Mouse (Mus musculus) adrenal gland, postnatal 10 days (tissue): ENCODE measurements at regions not wholly inside any gene's neighbourhood (a gene's known extent, or its start where the extent isn't known, plus 50 kb on each side); places are given as distances from the start of the nearest gene placed in this dataset.
A peak's percentile ranks its signal among the peaks of the same experiment; 100 is the strongest.

Experiments used
- DNase-seq: peaks from one replicate; pipeline ENCODE4 v3.0.0; 2021; ENCODE audit warnings: mixed read lengths

GRCm38 (mm10) chr6:82860485-82860884 lies 79.1 kb downstream of the Sema4f start:
- peak; percentile 36 for DNase-seq

GRCm38 (mm10) chr6:82856218-82856617 lies 82.0 kb upstream of the Hk2 start:
- DNase-seq = no peak

- DNase-seq = no peak
These were observed 81.1 kb upstream of the Hk2 start for GRCm38 (mm10) chr6:82855401-82855800.

GRCm38 (mm10) chr6:82854780-82855179 lies 80.5 kb upstream of the Hk2 start:
- DNase-seq = no peak

GRCm38 (mm10) chr6:82854338-82854737 lies 80.1 kb upstream of the Hk2 start:
- peak; percentile 81 for DNase-seq

- no peak for DNase-seq
These were observed 78.8 kb upstream of the Hk2 start for GRCm38 (mm10) chr6:82853076-82853475.

- DNase-seq = no peak
These were observed 76.3 kb upstream of the Hk2 start for GRCm38 (mm10) chr6:82850556-82850955.

GRCm38 (mm10) chr6:82847598-82847997 lies 73.3 kb upstream of the Hk2 start:
- DNase-seq = no peak

GRCm38 (mm10) chr6:82846587-82847150 lies 72.4 kb upstream of the Hk2 start:
- peak; percentile 25 for DNase-seq

- DNase-seq = no peak
These were observed 70.2 kb upstream of the Hk2 start for GRCm38 (mm10) chr6:82844432-82844831.

- DNase-seq = no peak
These were observed 69.6 kb upstream of the Hk2 start for GRCm38 (mm10) chr6:82843881-82844280.

- DNase-seq = no peak
These were observed 63.0 kb upstream of the Hk2 start for GRCm38 (mm10) chr6:82837246-82837645.

GRCm38 (mm10) chr6:82835222-82836064 lies 61.2 kb upstream of the Hk2 start:
- no peak for DNase-seq

- DNase-seq = no peak
These were observed 59.6 kb upstream of the Hk2 start for GRCm38 (mm10) chr6:82833867-82834266.

- no peak for DNase-seq
These were observed 57.0 kb upstream of the Hk2 start for GRCm38 (mm10) chr6:82831211-82831610.

- no peak for DNase-seq
These were observed 50.4 kb upstream of the Hk2 start for GRCm38 (mm10) chr6:82824684-82825083.

GRCm38 (mm10) chr6:82824240-82824639 lies 50.0 kb upstream of the Hk2 start:
- DNase-seq = no peak
